Mouse (Mus musculus) E14TG2a.4 (cell line): ENCODE results near the gene Pcbd2.

ENCODE experiments used
- H3K27me3 ChIP-seq: 2 replicates; pipeline ENCODE4 v1.6.1; 2014; ENCODE audit warnings: low read length, control low read depth; ENCODE audit not compliant: insufficient read depth
- H3K36me3 ChIP-seq: 2 replicates; pipeline ENCODE4 v1.6.1; 2014; ENCODE audit warnings: low read length, control low read depth; ENCODE audit not compliant: insufficient read depth
- H3K4me1 ChIP-seq: replicated peaks from 2 replicates; pipeline ENCODE4 v1.6.1; 2014; ENCODE audit warnings: low read depth, low read length, control low read depth
- H3K4me3 ChIP-seq: replicated peaks from 2 replicates; pipeline ENCODE4 v1.5.1; 2014; ENCODE audit warnings: mild to moderate bottlenecking, low read length
- H3K9me3 ChIP-seq: 2 replicates; pipeline ENCODE4 v1.6.1; 2014; ENCODE audit warnings: low read length, control low read depth
- CTCF ChIP-seq: conservative IDR thresholded peaks from 2 replicates; pipeline ENCODE4 v1.5.1; 2014; ENCODE audit warnings: low read length
- NANOG ChIP-seq: IDR thresholded peaks from 2 replicates; pipeline ENCODE4 v1.6.1; 2014; ENCODE audit warnings: borderline replicate concordance, low read length, mixed read lengths
- POU5F1 ChIP-seq: IDR thresholded peaks from 2 replicates; pipeline ENCODE4 v1.6.1; 2014; ENCODE audit warnings: low read length, borderline replicate concordance

Gene Pcbd2

GRCm38 (mm10) chr13:55809041-55809623 is 82.0 kb downstream of the Pcbd2 start:
- Histone ChIP-seq H3K36me3 (no peaks in the 10 kb centered on the region), H3K4me3 (no peak overlapping the region), H3K27me3 (0 out of 2 replicates have a peak, but pooled peaks cover 6% of the 10 kb centered on the region), H3K9me3 (peaks cover 8% of the 10 kb centered on the region), H3K4me1 (no peaks in the 10 kb centered on the region)
- no peak for TF ChIP-seq CTCF
- no peak for TF ChIP-seq POU5F1
- no peak for TF ChIP-seq NANOG

GRCm38 (mm10) chr13:55809707-55810106 is 82.5 kb downstream of the Pcbd2 start:
- Histone ChIP-seq H3K9me3 (peaks cover 2% of the 10 kb centered on the region), H3K27me3 (0 out of 2 replicates have a peak, but pooled peaks cover 6% of the 10 kb centered on the region), H3K4me3 (no peak overlapping the region), H3K4me1 (no peaks in the 10 kb centered on the region), H3K36me3 (no peaks in the 10 kb centered on the region)
- no peak for TF ChIP-seq CTCF

GRCm38 (mm10) chr13:55810947-55811346 is 83.8 kb downstream of the Pcbd2 start:
- Histone ChIP-seq H3K4me3 (no peak overlapping the region), H3K27me3 (peaks cover 14% of the 10 kb centered on the region; the same call in 1 of the 2 replicates), H3K4me1 (no peaks in the 10 kb centered on the region), H3K36me3 (no peaks in the 10 kb centered on the region), H3K9me3 (no peaks in the 10 kb centered on the region)
- TF ChIP-seq CTCF (no peak), POU5F1 (no peak), NANOG (no peak)

- Histone ChIP-seq H3K4me3 (no peak overlapping the region), H3K9me3 (no peaks in the 10 kb centered on the region), H3K4me1 (0 out of 2 replicates have a peak, but pooled peaks cover 8% of the 10 kb centered on the region), H3K27me3 (peaks cover 21% of the 10 kb centered on the region), H3K36me3 (no peaks in the 10 kb centered on the region)
- TF ChIP-seq CTCF (no peak), POU5F1 (no peak), NANOG (no peak)
Measured at GRCm38 (mm10) chr13:55813490-55814016, 86.4 kb downstream of the Pcbd2 start.

GRCm38 (mm10) chr13:55814834-55815233 is 87.7 kb downstream of the Pcbd2 start:
- Histone ChIP-seq H3K27me3 (peaks cover 21% of the 10 kb centered on the region), H3K36me3 (no peaks in the 10 kb centered on the region), H3K4me3 (no peak overlapping the region), H3K9me3 (no peaks in the 10 kb centered on the region), H3K4me1 (0 out of 2 replicates have a peak, but pooled peaks cover 8% of the 10 kb centered on the region)
- TF ChIP-seq POU5F1 (no peak), NANOG (no peak), CTCF (no peak)

- H3K36me3 ChIP-seq: no peaks in the 10 kb centered on the region
- peaks cover 17% of the 10 kb centered on the region for H3K4me1 ChIP-seq
- peaks cover 8% of the 10 kb centered on the region; the same call in 1 of the 2 replicates for H3K9me3 ChIP-seq
- H3K4me3 ChIP-seq: no peak overlapping the region
- peaks cover 71% of the 10 kb centered on the region for H3K27me3 ChIP-seq
- no peak for TF ChIP-seq CTCF
- TF ChIP-seq NANOG: no peak
- TF ChIP-seq POU5F1: no peak
Measured at GRCm38 (mm10) chr13:55822499-55822898, 95.3 kb downstream of the Pcbd2 start.

GRCm38 (mm10) chr13:55824151-55824945 is 97.2 kb downstream of the Pcbd2 start:
- peaks cover 8% of the 10 kb centered on the region; the same call in 1 of the 2 replicates for H3K9me3 ChIP-seq
- H3K4me1 ChIP-seq: peaks cover 30% of the 10 kb centered on the region
- H3K4me3 ChIP-seq: no peak overlapping the region
- H3K36me3 ChIP-seq: no peaks in the 10 kb centered on the region
- no peak for TF ChIP-seq NANOG
- peak; percentile 7; the same call in 1 of the 2 replicates for TF ChIP-seq CTCF
- TF ChIP-seq POU5F1: no peak
- H3K27me3 ChIP-seq: peaks cover 86% of the 10 kb centered on the region

- H3K4me1 ChIP-seq: peaks cover 37% of the 10 kb centered on the region
- H3K4me3 ChIP-seq: peak overlapping the region; percentile 52
- peaks cover 90% of the 10 kb centered on the region for H3K27me3 ChIP-seq
- peaks cover 8% of the 10 kb centered on the region; the same call in 1 of the 2 replicates for H3K9me3 ChIP-seq
- no peaks in the 10 kb centered on the region for H3K36me3 ChIP-seq
- TF ChIP-seq POU5F1: no peak
Measured at GRCm38 (mm10) chr13:55825245-55825681, 98.1 kb downstream of the Pcbd2 start.
